Comparison of ENCODE assay signal across 22 mouse cellular contexts in genomic region chr11:19049276-19049675, GRCm38 (mm10). TPM values are rescaled to one million over a fixed set of nuclear protein-coding genes. Genes with fewer than 3 reads are reported as not detected.
DNase-seq lines count a peak whose midpoint lies in the region; ATAC-seq and TF ChIP-seq lines count a peak whose summit lies in the region.
"Had no signal": no experiment of that assay in that cellular context is flagged by ENCODE, and none has a peak within 500 bp of the region (broad histone marks: within the 10 kb centered on the region; RNA-seq: fewer than 3 reads in every experiment).

No protein-coding gene starts in this region.

- no peak overlapping the region for H3K4me2 ChIP-seq in intestine, embryonic 14.5 days (ENCODE audit: low read length)
- no peak overlapping the region for H3K4me2 ChIP-seq in intestine, embryonic 16.5 days (ENCODE audit: low read depth, low read length)
- no peak overlapping the region for H3K4me2 ChIP-seq in kidney, embryonic 15.5 days
- no peak overlapping the region for H3K4me2 ChIP-seq in limb, embryonic 11.5 days (ENCODE audit: low read depth, severe bottlenecking)

- DNase-seq in heart, adult 11 months, result peak; percentile 61
- no peak for DNase-seq in heart, adult 2 months
- peak; percentile 51 for DNase-seq in intestine, embryonic 14.5 days (ENCODE audit: low spot score)
- DNase-seq in kidney, adult 8-10 months, result no peak
- DNase-seq in limb, embryonic 11.5 days (ENCODE audit: low spot score), result no peak
- no peak for DNase-seq in limb, embryonic 10.5 days (ENCODE audit: low spot score)
- DNase-seq: adrenal gland, adult 2 months; adrenal gland, adult 8-10 months; adrenal gland, postnatal 10 days; adrenal gland, postnatal 14 days; adrenal gland, postnatal 25 days; adrenal gland, postnatal 36 days; B cell, adult 2 months; cerebellum, adult 11 months; cerebellum, adult 11-12 months had no signal

- no peak for TF ChIP-seq EP300 in heart, adult 2 months (IDR thresholded peaks at IDR 0.05; ENCODE audit: insufficient read depth, low read depth, low read length)

- TF ChIP-seq CTCF in heart, adult 2 months (IDR thresholded peaks at IDR 0.05), result no peak

- intact Hi-C loops in heart, adult 2 months (cut with DNase I), result no loop called here

- no peak overlapping the region for H3K4me3 ChIP-seq in heart, adult 2 months
- H3K4me3 ChIP-seq in intestine, embryonic 14.5 days (ENCODE audit: low read depth, low read length), result no peak overlapping the region
- no peak overlapping the region for H3K4me3 ChIP-seq in intestine, embryonic 16.5 days (ENCODE audit: low read length)
- H3K4me3 ChIP-seq in kidney, embryonic 15.5 days (replicated peaks), result no peak overlapping the region
- H3K4me3 ChIP-seq in limb, embryonic 11.5 days (ENCODE audit: low read depth, low read length), result no peak overlapping the region
- H3K4me3 ChIP-seq in limb, embryonic 10.5 days, result no peak overlapping the region

- 61% methylated on average over 7 of the region's 7 CpGs for WGBS in heart, adult 2 months
- WGBS in intestine, embryonic 14.5 days, result 41% methylated on average over 7 of the region's 7 CpGs
- 58% methylated on average over 7 of the region's 7 CpGs for WGBS in intestine, embryonic 16.5 days
- 27% methylated on average over 7 of the region's 7 CpGs for WGBS in kidney, embryonic 15.5 days
- 27% methylated on average over 7 of the region's 7 CpGs for WGBS in limb, embryonic 11.5 days
- WGBS in limb, embryonic 10.5 days, result 32% methylated on average over 7 of the region's 7 CpGs

- no peak for ATAC-seq in intestine, embryonic 14.5 days (replicated peaks; ENCODE audit: low FRiP score, low TSS enrichment, low read depth)
- ATAC-seq in intestine, embryonic 16.5 days, result no peak
- ATAC-seq in kidney, embryonic 15.5 days (replicated peaks; ENCODE audit: low FRiP score), result 0 out of 2 replicates have a peak, but pooled peaks have one; percentile 22
- ATAC-seq in limb, embryonic 11.5 days (ENCODE audit: insufficient number of reproducible peaks, low FRiP score, low TSS enrichment, low read depth), result no peak
- ATAC-seq: activated CD4-positive, CD25-positive, alpha-beta regulatory T cell, adult 4 months; CD4-positive, CD25-positive, alpha-beta regulatory T cell, adult 4 months; Patski had no signal

- H3K27ac ChIP-seq in heart, adult 2 months, result no peak overlapping the region
- H3K27ac ChIP-seq in intestine, embryonic 14.5 days (ENCODE audit: low read depth), result no peak overlapping the region
- H3K27ac ChIP-seq in intestine, embryonic 16.5 days (ENCODE audit: low read length), result no peak overlapping the region
- H3K27ac ChIP-seq in kidney, embryonic 15.5 days, result no peak overlapping the region
- H3K27ac ChIP-seq in limb, embryonic 11.5 days (replicated peaks; ENCODE audit: low read depth, low read length), result no peak overlapping the region
- H3K27ac ChIP-seq in limb, embryonic 10.5 days, result no peak overlapping the region

- no peaks in the 10 kb centered on the region for H3K79me2 ChIP-seq in heart, adult 2 months (replicated peaks; ENCODE audit: control insufficient read depth, insufficient read depth, low read length)

- TF ChIP-seq POLR2A in heart, adult 2 months (IDR thresholded peaks at IDR 0.05; ENCODE audit: insufficient read depth, low read depth, low read length), result no peak

- no peaks in the 10 kb centered on the region for H3K36me3 ChIP-seq in heart, adult 2 months (ENCODE audit: control insufficient read depth, insufficient read depth, low read length)
- H3K36me3 ChIP-seq in intestine, embryonic 14.5 days (ENCODE audit: control insufficient read depth, insufficient read depth, low read length), result no peaks in the 10 kb centered on the region
- H3K36me3 ChIP-seq in intestine, embryonic 16.5 days (ENCODE audit: control insufficient read depth, insufficient read depth, low read length), result no peaks in the 10 kb centered on the region
- no peaks in the 10 kb centered on the region for H3K36me3 ChIP-seq in kidney, embryonic 15.5 days
- no peaks in the 10 kb centered on the region for H3K36me3 ChIP-seq in limb, embryonic 11.5 days (ENCODE audit: control insufficient read depth, insufficient read depth, low read length)
- H3K36me3 ChIP-seq in limb, embryonic 10.5 days, result no peaks in the 10 kb centered on the region
- H3K36me3 ChIP-seq: G1E had no signal

- H3K9me3 ChIP-seq in intestine, embryonic 14.5 days (ENCODE audit: control insufficient read depth, low read length), result no peaks in the 10 kb centered on the region
- H3K9me3 ChIP-seq in intestine, embryonic 16.5 days (ENCODE audit: control insufficient read depth, low read length), result no peaks in the 10 kb centered on the region
- H3K9me3 ChIP-seq in kidney, embryonic 15.5 days (replicated peaks), result no peaks in the 10 kb centered on the region
- H3K9me3 ChIP-seq in limb, embryonic 11.5 days (ENCODE audit: control insufficient read depth, low read length), result no peaks in the 10 kb centered on the region
- H3K9me3 ChIP-seq in limb, embryonic 10.5 days (replicated peaks), result no peaks in the 10 kb centered on the region
- H3K9me3 ChIP-seq: G1E had no signal

- H3K27me3 ChIP-seq in heart, adult 2 months (ENCODE audit: control insufficient read depth, insufficient read depth, low read length), result no peaks in the 10 kb centered on the region
- no peaks in the 10 kb centered on the region for H3K27me3 ChIP-seq in intestine, embryonic 14.5 days (replicated peaks; ENCODE audit: control insufficient read depth, insufficient read depth, low read length)
- no peaks in the 10 kb centered on the region for H3K27me3 ChIP-seq in intestine, embryonic 16.5 days (replicated peaks; ENCODE audit: control insufficient read depth, insufficient read depth, low read length)
- H3K27me3 ChIP-seq in kidney, embryonic 15.5 days, result no peaks in the 10 kb centered on the region; the same call in 1 of the 2 replicates
- 0 out of 2 replicates have a peak, but pooled peaks cover 2% of the 10 kb centered on the region for H3K27me3 ChIP-seq in limb, embryonic 11.5 days (ENCODE audit: control insufficient read depth, insufficient read depth, low read length)
- peaks cover 32% of the 10 kb centered on the region; the same call in 1 of the 2 replicates for H3K27me3 ChIP-seq in limb, embryonic 10.5 days (ENCODE audit: low read depth, poor library complexity, severe bottlenecking)
- H3K27me3 ChIP-seq: CH12.LX had no signal

- no peaks in the 10 kb centered on the region for H3K4me1 ChIP-seq in heart, adult 2 months (ENCODE audit: control insufficient read depth, insufficient read depth, low read length)
- no peaks in the 10 kb centered on the region for H3K4me1 ChIP-seq in intestine, embryonic 14.5 days (replicated peaks; ENCODE audit: control insufficient read depth, insufficient read depth, low read length)
- H3K4me1 ChIP-seq in intestine, embryonic 16.5 days (ENCODE audit: control insufficient read depth, insufficient read depth, low read length), result no peaks in the 10 kb centered on the region
- H3K4me1 ChIP-seq in kidney, embryonic 15.5 days, result peaks cover 3% of the 10 kb centered on the region; the same call in 1 of the 2 replicates
- H3K4me1 ChIP-seq in limb, embryonic 11.5 days (ENCODE audit: control insufficient read depth, insufficient read depth, low read length), result peaks cover 10% of the 10 kb centered on the region; the same call in 1 of the 2 replicates
- H3K4me1 ChIP-seq in limb, embryonic 10.5 days, result peaks cover 24% of the 10 kb centered on the region

- no peak overlapping the region for H3K9ac ChIP-seq in heart, adult 2 months (ENCODE audit: low read depth, low read length)
- no peak overlapping the region for H3K9ac ChIP-seq in intestine, embryonic 14.5 days (ENCODE audit: low read length)
- H3K9ac ChIP-seq in intestine, embryonic 16.5 days (ENCODE audit: low read depth, low read length), result no peak overlapping the region
- H3K9ac ChIP-seq in kidney, embryonic 15.5 days, result no peak overlapping the region
- peak overlapping the region; percentile 22; the same call in 1 of the 2 replicates for H3K9ac ChIP-seq in limb, embryonic 11.5 days (ENCODE audit: low read length)

RNA-seq across cellular contexts. Expression of gene Meis1, which starts 30.5 kb away (rescaled TPM):
- total RNA-seq in heart, adult 2 months (2021), result 10 to 100 TPM; 29.0 to 31.4 TPM
- polyA plus RNA-seq in heart, adult 2 months (2012; rRNA removed), result 18.2 and 22.6 TPM in 2 replicates
- 133 and 151 TPM in 2 replicates for polyA plus RNA-seq in intestine, embryonic 14.5 days (2014; fragmentation: Nextera tagmentation; extraction: Ambion mirVana)
- polyA plus RNA-seq in intestine, embryonic 16.5 days (2015; fragmentation: Nextera tagmentation; extraction: Ambion mirVana), result 76.1 and 84.7 TPM in 2 replicates
- 118 and 130 TPM in 2 replicates for polyA plus RNA-seq in kidney, embryonic 15.5 days (2015; fragmentation: Nextera tagmentation; extraction: Ambion mirVana)
- 69.8 and 85.0 TPM in 2 replicates for polyA plus RNA-seq in limb, embryonic 11.5 days (2014; fragmentation: Nextera tagmentation; extraction: Ambion mirVana)
- polyA plus RNA-seq in limb, embryonic 10.5 days (2016; fragmentation: Nextera tagmentation; extraction: Ambion mirVana), result 109 and 119 TPM in 2 replicates

Comparison
In these comparisons a context has a peak if more than half of its experiments do, and no peak if none do; other contexts are left out.
1. DNase-seq: peak in heart, adult 11 months (single experiment) and intestine, embryonic 14.5 days (single experiment); none in heart, adult 2 months (0 of 2), kidney, adult 8-10 months (0 of 2), limb, embryonic 11.5 days (single experiment) and limb, embryonic 10.5 days (single experiment).